Mouse (Mus musculus) embryonic fibroblast, embryonic 13.5 days (primary cell): ENCODE data around the gene Chchd5.

ENCODE experiments used
- CTCF ChIP-seq: IDR thresholded peaks from 2 replicates; pipeline ENCODE4 v1.5.1; 2011; ENCODE audit warnings: mild to moderate bottlenecking, control low read depth, low read length, moderate library complexity, borderline replicate concordance; ENCODE audit not compliant: insufficient read depth
- POLR2A ChIP-seq: IDR thresholded peaks from 2 replicates; pipeline ENCODE4 v1.6.1; 2011; ENCODE audit warnings: low read depth, mild to moderate bottlenecking, control low read depth, low read length, moderate library complexity

DNA sequence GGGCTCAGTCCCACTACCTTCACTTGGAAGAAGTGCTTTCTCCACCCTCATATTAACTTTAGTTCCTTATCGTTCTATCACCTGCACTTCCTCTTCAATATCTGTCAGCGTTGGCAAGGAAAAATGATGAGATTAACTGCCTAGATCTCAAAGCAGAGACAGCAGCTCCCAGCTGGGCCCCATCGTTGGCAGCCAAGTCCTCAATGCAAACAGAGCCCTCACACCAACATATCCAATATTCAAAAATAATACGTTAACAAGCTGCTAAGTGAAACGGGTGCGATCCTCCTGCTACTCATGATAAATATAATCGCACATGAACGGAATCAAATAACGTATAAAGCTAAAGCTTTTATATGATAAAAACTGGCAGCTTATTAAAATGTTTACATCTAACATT is 21.6 kb downstream of the Chchd5 start:
- TF ChIP-seq CTCF, result no peak
- TF ChIP-seq POLR2A, result no peak
